Mouse (Mus musculus): ENCODE data around the gene Rapgef3.

GRCm38 (mm10) chr15:97761438-97761837, 6.3 kb downstream of the Rapgef3 start:
- peak; percentile 25; the same call in 1 of the 2 replicates for TF ChIP-seq CTCF (IDR thresholded peaks at IDR 0.05; ENCODE audit: low read depth)
- TF ChIP-seq EP300 (IDR thresholded peaks at IDR 0.05; ENCODE audit: low read depth) = no peak
